In the genomic region with DNA sequence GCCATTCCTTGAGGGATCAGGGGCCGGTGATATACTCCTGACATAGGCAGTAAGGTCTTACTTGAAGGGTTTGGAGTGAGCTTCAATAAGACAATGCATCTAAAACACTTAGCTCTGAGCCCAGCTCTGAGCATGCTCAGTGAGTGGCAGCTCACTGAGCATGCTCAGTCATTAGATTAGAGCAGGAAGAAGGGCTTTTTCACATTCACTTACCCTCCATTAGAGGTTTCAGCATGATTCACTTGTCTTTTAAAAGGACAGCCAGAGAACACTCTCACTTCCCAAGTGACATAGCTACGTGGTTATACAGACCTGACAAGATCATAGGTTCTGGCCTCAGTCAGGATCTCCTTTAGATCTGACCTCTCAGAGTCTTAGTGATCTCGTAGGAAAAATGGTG, we compare ENCODE assay signal across 21 mouse cellular contexts.
"Had no signal": no experiment of that assay in that cellular context is flagged by ENCODE, and none has a peak within 500 bp of the region (broad histone marks: within the 10 kb centered on the region; RNA-seq: fewer than 3 reads in every experiment).

No protein-coding gene starts in this region.

- H3K4me1 ChIP-seq: embryonic facial prominence, embryonic 12.5 days; forebrain, embryonic 12.5 days; forebrain, embryonic 13.5 days had no signal

- H3K27ac ChIP-seq: embryonic facial prominence, embryonic 10.5 days; embryonic facial prominence, embryonic 12.5 days; embryonic facial prominence, embryonic 13.5 days; embryonic facial prominence, embryonic 15.5 days; forebrain, embryonic 10.5 days; forebrain, embryonic 12.5 days; forebrain, embryonic 13.5 days; forebrain, embryonic 15.5 days; gastrocnemius, adult 2 months; heart, adult 2 months had no signal

- H3K9me3 ChIP-seq: embryonic facial prominence, embryonic 10.5 days; embryonic facial prominence, embryonic 12.5 days; embryonic facial prominence, embryonic 13.5 days; embryonic facial prominence, embryonic 15.5 days; forebrain, embryonic 10.5 days; forebrain, embryonic 12.5 days; forebrain, embryonic 13.5 days; forebrain, embryonic 15.5 days had no signal

- H3K4me3 ChIP-seq: embryonic facial prominence, embryonic 10.5 days; embryonic facial prominence, embryonic 12.5 days; embryonic facial prominence, embryonic 13.5 days; embryonic facial prominence, embryonic 15.5 days; erythroblast, embryonic 14.5 days; forebrain, embryonic 10.5 days; forebrain, embryonic 12.5 days; forebrain, embryonic 13.5 days; forebrain, embryonic 15.5 days; gastrocnemius, adult 2 months; heart, adult 2 months had no signal

- ATAC-seq: forebrain, embryonic 13.5 days; forebrain, embryonic 14.5 days; forebrain, embryonic 15.5 days; forebrain, embryonic 16.5 days; forebrain, postnatal 0 days had no signal

- H3K36me3 ChIP-seq: embryonic facial prominence, embryonic 12.5 days; embryonic facial prominence, embryonic 13.5 days; embryonic facial prominence, embryonic 15.5 days; forebrain, embryonic 15.5 days had no signal

- H3K27me3 ChIP-seq: embryonic facial prominence, embryonic 12.5 days; embryonic facial prominence, embryonic 13.5 days; embryonic facial prominence, embryonic 15.5 days; forebrain, embryonic 12.5 days; forebrain, embryonic 13.5 days; forebrain, embryonic 15.5 days had no signal

- DNase-seq: embryo, embryonic 11 days; forebrain, postnatal 0 days; gastrocnemius, adult 2 months; gastrocnemius, postnatal 10 days; gastrocnemius, postnatal 14 days; gastrocnemius, postnatal 25 days; gastrocnemius, postnatal 36 days; heart, adult 11 months; heart, adult 18-20 months; heart, adult 2 months had no signal

- H3K9ac ChIP-seq: embryonic facial prominence, embryonic 12.5 days; embryonic facial prominence, embryonic 13.5 days; embryonic facial prominence, embryonic 15.5 days; forebrain, embryonic 12.5 days; forebrain, embryonic 13.5 days; forebrain, embryonic 15.5 days; forebrain, postnatal 0 days had no signal

- H3K4me2 ChIP-seq: embryonic facial prominence, embryonic 12.5 days; embryonic facial prominence, embryonic 13.5 days; embryonic facial prominence, embryonic 15.5 days; forebrain, embryonic 12.5 days; forebrain, embryonic 13.5 days; forebrain, embryonic 15.5 days had no signal
